Mouse (Mus musculus) lung, adult 2 months (tissue): Measurements from ENCODE around the gene Hs3st4. TPM values are rescaled to one million over a fixed set of nuclear protein-coding genes. Genes with fewer than 3 reads are reported as not detected.

Experiments used
- DNase-seq: peaks from one replicate; pipeline ENCODE4 v3.0.0; 2022
- H3K4me1 ChIP-seq: fragments of 200-500 bp; 2 replicates; pipeline ENCODE4 v1.6.1; 2011; ENCODE audit warnings: low read length; ENCODE audit not compliant: control insufficient read depth, insufficient read depth
- H3K4me3 ChIP-seq: fragments of 200-500 bp; replicated peaks from 2 replicates; pipeline ENCODE3; 2011; ENCODE audit warnings: low read depth, mild to moderate bottlenecking, control low read depth, low read length; ENCODE audit errors: extremely low read depth
- CTCF ChIP-seq: fragments of 200-500 bp; IDR thresholded peaks from 2 replicates; pipeline ENCODE4 v1.5.1; 2011; ENCODE audit warnings: mild to moderate bottlenecking, low read length, control low read depth; ENCODE audit not compliant: insufficient read depth
- POLR2A ChIP-seq: fragments of 200-500 bp; IDR thresholded peaks from 2 replicates; pipeline ENCODE4 v1.6.1; 2011; ENCODE audit warnings: low read depth, mild to moderate bottlenecking, control low read depth, low read length, borderline replicate concordance; ENCODE audit errors: extremely low read depth
- WGBS: fragments of 180-500 bp; shearing (Covaris S2); methylation state at CpG from one replicate; pipeline ENCODE4 v1.1.7; 2018; 5-methylcytosine and 5-hydroxymethylcytosine counted together
- polyA plus RNA-seq: library from polyadenylated mRNA; depleted of rRNA; stranded (reverse); fragments of >200 nt; gene quantifications from 2 replicates; pipeline ENCODE4 v1.2.3, GENCODE M21; 2012

The Hs3st4 gene
- polyA plus RNA-seq, 1 experiment = not detected

DNA sequence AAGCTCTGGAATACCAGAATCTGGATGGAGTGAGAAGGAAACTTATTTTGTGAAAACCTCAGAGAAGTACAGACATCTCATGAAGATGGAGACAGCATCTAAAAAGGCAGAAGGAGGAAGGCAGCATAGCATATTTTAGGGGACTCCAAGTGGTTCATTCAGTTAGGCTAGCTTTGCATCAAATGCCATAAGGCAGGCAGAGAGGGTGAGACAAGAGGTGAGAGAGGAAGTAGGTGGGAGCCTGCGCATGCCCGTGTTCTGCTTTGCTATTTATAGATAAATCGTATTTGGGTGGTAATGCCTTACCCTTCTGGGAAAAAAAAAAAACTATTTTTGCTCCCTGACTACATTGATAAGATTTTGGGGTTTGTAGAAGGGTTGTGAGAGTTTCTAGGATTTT is 198.3 kb downstream of the Hs3st4 start:
- Histone ChIP-seq H3K4me3 (no peak overlapping the region), H3K4me1 (no peaks in the 10 kb centered on the region)
- 74% methylated on average over 3 of the region's 3 CpGs for WGBS
- no peak for DNase-seq
- TF ChIP-seq CTCF = no peak
- no peak for TF ChIP-seq POLR2A

DNA sequence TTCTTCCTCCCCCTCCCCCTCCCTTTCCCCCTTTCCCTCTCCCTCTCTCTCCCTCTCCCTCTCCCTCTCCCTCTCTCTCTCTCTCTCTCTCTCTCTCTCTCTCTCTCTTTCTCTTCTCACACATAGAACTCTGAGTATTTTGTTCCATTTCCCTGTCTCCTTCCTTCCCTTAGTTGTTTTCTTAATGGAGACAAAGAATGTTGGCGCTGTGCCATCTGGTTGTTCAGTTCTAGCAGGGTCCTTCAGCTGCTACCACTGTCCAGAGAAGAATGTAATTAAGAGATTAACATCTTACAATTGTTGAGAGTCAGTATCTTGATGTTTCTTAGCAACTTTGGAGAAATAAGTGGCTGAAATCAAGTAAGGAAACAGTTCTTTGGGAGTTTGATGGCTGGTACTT is 202.0 kb downstream of the Hs3st4 start:
- TF ChIP-seq CTCF = no peak
- no peak for TF ChIP-seq POLR2A
- no peak for DNase-seq
- H3K4me1 ChIP-seq = no peaks in the 10 kb centered on the region

DNA sequence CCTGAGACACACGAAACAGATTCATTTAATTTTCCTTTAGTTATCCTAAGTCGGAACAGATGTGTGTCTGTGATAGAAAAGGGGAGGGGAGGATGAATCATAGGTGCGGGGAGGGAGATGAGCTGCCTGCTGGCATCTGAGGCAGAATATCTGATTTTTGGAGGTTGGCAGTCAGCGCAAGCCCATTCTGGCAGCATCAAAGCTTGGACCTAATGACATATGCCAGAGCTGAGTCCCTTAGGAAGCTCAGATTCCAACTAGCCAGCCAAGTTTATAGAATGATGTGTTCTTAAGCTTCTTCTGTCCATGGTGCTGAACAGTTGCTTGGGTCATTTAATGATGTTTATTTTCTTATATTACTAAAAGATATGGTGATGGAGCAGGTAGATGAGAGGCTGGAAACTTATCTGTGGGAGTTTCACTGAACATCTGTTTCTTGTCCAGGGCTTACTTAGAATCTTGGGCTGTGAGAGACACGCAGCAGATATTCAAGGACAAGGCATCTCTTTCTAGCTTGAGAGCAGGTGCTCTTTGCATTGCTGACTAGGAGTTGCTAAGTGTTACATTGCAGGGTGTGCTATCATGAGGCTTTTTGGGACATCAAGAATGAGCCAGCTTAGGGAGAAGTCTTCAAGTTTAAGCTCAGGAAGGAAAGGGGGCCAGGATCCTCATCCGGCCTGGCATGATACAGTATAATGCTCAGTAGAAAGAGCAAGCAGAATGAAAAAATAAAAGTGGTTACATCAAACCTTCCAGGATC is 216.3 kb downstream of the Hs3st4 start:
- H3K4me3 ChIP-seq = no peak overlapping the region
- no peak for TF ChIP-seq CTCF
- no peak for TF ChIP-seq POLR2A
- WGBS = 68% methylated on average over 6 of the region's 6 CpGs
- no peak for DNase-seq
- no peaks in the 10 kb centered on the region for H3K4me1 ChIP-seq

More for the DNA sequence above, 202.0 kb downstream of the Hs3st4 start:
- WGBS = 53% methylated on average over 1 of the region's 1 CpGs
- no peak overlapping the region for H3K4me3 ChIP-seq

DNA sequence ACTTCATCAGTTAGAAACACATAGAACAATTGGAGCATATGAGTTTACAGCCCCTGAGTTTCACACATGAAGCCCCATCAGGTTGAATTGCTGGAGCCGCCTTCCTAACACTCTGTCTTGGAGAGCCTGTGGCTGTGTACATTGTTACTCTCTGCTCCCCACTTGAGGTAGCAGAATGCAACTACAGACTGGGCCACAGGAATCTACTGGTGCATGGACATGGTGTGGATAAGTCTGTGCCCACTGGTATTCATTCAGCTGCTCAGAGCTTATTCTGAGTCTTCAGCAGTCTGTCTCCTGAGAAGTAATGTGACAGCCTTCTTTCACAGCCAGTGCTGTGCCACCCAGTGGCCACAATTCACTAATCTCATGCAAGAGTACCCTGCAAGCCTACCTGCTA is 234.3 kb downstream of the Hs3st4 start:
- TF ChIP-seq POLR2A (no peak), CTCF (no peak)
- Histone ChIP-seq H3K4me3 (no peak overlapping the region), H3K4me1 (no peaks in the 10 kb centered on the region)
- DNase-seq = no peak
- WGBS = 74% methylated on average over 1 of the region's 1 CpGs

DNA sequence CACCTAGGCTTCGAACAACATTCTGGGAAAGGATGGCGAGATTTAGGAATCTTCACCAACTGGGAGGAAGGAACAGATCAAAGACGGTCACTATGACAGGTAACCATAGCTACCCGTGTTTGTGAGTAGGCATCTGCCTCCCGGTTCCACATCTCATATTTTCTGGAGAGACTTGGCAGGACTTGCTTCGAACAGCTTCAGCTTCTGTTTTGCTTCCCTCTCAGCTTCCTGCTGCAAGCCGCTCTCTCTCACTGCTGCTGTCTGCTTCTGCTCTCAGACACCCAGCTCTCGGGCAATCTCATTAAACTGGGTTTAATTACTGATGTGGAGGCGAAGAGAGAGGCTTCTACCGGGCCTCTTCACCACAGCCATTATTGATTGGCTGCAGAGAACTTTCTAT is 237.9 kb downstream of the Hs3st4 start:
- Histone ChIP-seq H3K4me3 (no peak overlapping the region), H3K4me1 (no peaks in the 10 kb centered on the region)
- 63% methylated on average over 10 of the region's 10 CpGs for WGBS
- no peak for DNase-seq
- TF ChIP-seq CTCF = no peak
- no peak for TF ChIP-seq POLR2A

DNA sequence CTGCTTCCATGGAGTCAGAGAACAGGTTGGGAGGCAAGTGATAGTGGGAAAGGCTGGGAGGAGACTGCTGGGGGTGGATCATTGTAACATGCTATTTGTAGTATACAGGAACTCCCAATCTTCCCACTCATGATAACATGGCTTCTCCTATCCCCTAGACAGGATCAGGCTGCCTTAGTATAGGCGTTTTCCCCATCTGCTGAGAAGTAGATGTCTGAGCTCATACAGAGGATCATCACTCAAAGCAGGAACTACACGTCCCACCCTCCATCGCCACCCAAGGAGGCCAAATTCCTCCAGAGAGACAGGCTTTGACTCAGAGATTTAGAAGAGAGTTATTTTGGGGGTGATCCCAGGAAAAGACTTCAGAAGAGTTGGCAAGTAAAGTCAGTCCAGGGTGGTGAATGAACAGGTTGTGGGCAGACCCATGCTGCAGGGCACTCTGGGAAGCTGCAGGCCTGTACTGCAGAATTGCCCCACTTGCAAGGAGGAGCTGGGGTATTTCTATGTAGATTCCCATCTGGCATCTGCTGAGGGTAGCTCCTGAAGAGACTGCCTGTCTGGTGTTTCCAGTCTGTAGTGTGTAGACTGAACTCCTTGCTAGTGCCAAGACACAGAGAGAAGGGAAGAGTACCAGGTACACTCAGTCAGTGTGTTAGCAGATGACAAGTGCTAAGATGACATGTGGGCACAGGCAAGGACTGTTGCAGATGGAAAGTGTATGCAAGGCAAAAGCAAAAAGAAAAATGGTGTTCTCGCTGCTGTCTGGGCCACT is 255.4 kb downstream of the Hs3st4 start:
- TF ChIP-seq CTCF = no peak
- no peak for TF ChIP-seq POLR2A
- DNase-seq = no peak
- WGBS = 79% methylated on average over 4 of the region's 4 CpGs

DNA sequence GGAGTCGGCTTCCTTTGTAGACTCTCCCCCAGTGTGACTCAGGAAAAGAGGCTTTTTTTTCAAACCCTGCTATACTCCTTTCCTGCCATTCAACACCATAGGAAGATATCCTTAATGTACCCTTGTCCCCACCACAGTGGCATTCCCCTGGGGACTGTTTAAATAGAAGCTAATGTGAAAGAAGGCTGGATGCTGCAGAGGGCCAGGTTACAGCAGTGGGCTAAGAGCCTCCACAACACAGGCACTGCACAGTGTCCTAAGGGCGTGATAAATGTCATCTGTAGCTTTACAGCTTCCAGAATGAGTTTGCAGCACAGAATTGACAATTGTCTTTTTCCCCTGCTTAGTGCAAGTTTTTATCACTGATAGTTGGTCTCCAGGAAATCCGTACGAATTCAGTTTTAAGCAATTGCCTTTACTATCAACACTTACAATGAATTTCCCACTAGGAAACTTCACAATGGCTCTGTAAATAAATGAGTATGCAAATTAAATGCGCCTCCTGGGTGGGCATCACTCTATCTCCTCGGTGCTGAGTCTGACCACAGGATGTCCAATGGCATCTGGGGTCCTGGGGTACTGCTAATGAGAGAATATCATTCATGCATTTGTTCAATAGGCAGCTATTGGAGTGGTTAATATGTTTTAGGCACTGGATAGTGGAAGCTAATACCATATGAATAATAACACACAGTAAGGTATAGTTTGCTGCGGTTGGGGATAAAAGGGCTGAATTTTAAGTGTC is 257.4 kb downstream of the Hs3st4 start:
- H3K4me3 ChIP-seq = no peak overlapping the region
- H3K4me1 ChIP-seq = no peaks in the 10 kb centered on the region
- 46% methylated on average over 7 of the region's 7 CpGs for WGBS
- no peak for DNase-seq
- TF ChIP-seq POLR2A (no peak), CTCF (no peak)

More for the DNA sequence above, 255.4 kb downstream of the Hs3st4 start:
- Histone ChIP-seq H3K4me3 (no peak overlapping the region), H3K4me1 (no peaks in the 10 kb centered on the region)

DNA sequence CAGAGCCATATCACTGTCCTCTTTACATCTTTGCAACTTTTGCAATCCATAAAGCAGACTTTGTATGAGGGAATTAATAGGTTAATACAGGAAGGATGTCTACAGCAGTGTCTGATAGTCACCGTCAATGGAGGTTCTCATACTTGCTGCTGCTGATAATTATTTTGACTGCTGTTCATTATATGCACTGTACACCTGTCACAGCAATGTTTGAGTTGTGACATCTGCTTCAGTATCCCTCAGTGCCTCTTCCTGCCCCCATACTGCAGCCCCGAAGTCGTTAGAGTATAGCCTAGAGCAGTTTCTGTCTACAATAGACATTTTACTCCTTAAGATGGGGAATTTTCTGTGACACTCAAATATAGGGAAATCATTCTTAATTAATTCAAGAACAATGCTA is 267.2 kb downstream of the Hs3st4 start:
- no peak for DNase-seq
- Histone ChIP-seq H3K4me1 (no peaks in the 10 kb centered on the region), H3K4me3 (no peak overlapping the region)
- TF ChIP-seq POLR2A (no peak), CTCF (no peak)
- WGBS = 61% methylated on average over 3 of the region's 3 CpGs

DNA sequence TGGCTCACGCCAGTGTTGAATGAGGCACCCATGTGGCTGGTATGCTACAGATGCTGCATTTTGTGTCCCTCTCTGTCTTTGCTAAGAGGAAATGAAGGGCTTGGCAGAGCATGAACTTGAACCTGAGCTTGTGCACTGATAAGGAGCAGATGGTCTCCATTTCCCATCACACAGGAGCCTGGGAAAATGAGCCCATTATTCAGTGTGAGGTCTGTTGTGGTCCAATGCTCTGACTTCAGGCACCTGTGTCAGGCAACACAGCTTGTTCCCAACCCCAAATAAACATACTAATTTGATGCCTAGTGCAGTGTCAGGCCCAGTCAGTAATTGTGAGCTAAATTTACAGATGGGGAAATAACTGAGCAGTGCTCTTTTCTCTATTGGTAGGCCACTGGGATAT is 267.9 kb downstream of the Hs3st4 start:
- 67% methylated on average over 1 of the region's 1 CpGs for WGBS

DNA sequence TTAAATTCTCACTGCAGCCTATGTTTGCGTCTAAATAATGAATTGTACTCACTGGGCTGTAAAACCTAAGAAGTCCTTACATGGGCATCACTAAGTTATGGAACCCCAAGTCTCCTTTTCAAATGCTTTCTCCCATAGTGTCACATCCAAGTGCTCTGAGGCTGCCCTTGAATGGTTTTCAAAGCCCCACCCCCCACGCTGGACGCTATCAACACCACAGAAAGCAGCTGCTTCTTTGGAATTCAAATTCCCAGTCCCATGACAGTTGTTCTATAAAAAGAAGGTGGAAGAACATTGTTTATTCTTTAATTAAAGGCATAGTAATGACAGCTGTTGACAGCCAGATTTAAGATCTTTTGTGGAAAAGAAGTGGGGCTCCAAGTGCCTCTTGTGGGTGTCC is 275.8 kb downstream of the Hs3st4 start:
- TF ChIP-seq POLR2A (no peak), CTCF (no peak)
- Histone ChIP-seq H3K4me1 (no peaks in the 10 kb centered on the region; the same call in 1 of the 2 replicates), H3K4me3 (no peak overlapping the region)
- 54% methylated on average over 3 of the region's 3 CpGs for WGBS
- DNase-seq = no peak

More for the DNA sequence above, 267.9 kb downstream of the Hs3st4 start:
- TF ChIP-seq POLR2A (no peak), CTCF (no peak)
- Histone ChIP-seq H3K4me3 (no peak overlapping the region), H3K4me1 (no peaks in the 10 kb centered on the region)
- DNase-seq = no peak
